Mouse (Mus musculus): ENCODE results near the gene Dctn5.
"Not testable (repeated sequence)": the region's sequence is repeated elsewhere in the genome, so short reads cannot be mapped to it uniquely, and the experiment has no call there.

The Dctn5 gene
- long read RNA-seq, experiment 1, transcript Dctn5-201 (6 exons, 1,532 nt), result major isoform, 27 of 53 reads
- long read RNA-seq, experiment 1, partial matches to known transcripts, result 24 of 53 reads
- long read RNA-seq, experiment 1, other reads (novel, unspliced or antisense), result 2 of 53 reads
- long read RNA-seq, experiment 2, transcript Dctn5-201 (6 exons, 1,532 nt), result major isoform, 31 of 38 reads
- long read RNA-seq, experiment 2, partial matches to known transcripts, result 3 of 38 reads
- long read RNA-seq, experiment 2, other reads (novel, unspliced or antisense), result 3 of 38 reads

- intact Hi-C loops (cut with DNase I), result no loop called here
These were observed at the start of gene Dctn5, which contains the start of gene Palb2 for GRCm38 (mm10) chr7:122132497-122133337. Dctn5 (plus strand) TSS chr7:122133041. Palb2 (minus strand) TSS chr7:122132985.

- intact Hi-C loops (cut with DNase I), result no loop called here
These were observed 45.5 kb upstream of the Dctn5 start for GRCm38 (mm10) chr7:122087195-122087982.

GRCm38 (mm10) chr7:122094564-122095330, 38.1 kb upstream of the Dctn5 start:
- intact Hi-C loops (cut with DNase I), result no loop called here

- intact Hi-C loops (cut with DNase I), result no loop called here
These were observed 34.8 kb upstream of the Dctn5 start for GRCm38 (mm10) chr7:122098009-122098408.

- intact Hi-C loops (cut with DNase I), result no loop called here
These were observed 33.6 kb upstream of the Dctn5 start for GRCm38 (mm10) chr7:122099222-122099621.

- intact Hi-C loops (cut with DNase I), result not testable (repeated sequence)
These were observed 31.7 kb upstream of the Dctn5 start for GRCm38 (mm10) chr7:122101014-122101746.

- intact Hi-C loops (cut with DNase I), result no loop called here
These were observed 31.0 kb upstream of the Dctn5 start, which contains the start of gene Ndufab1 for GRCm38 (mm10) chr7:122101747-122102244. Ndufab1 (minus strand) TSS chr7:122101886.

GRCm38 (mm10) chr7:122108206-122108605, 24.6 kb upstream of the Dctn5 start:
- intact Hi-C loops (cut with DNase I), result no loop called here

GRCm38 (mm10) chr7:122123518-122123917, 9.3 kb upstream of the Dctn5 start:
- intact Hi-C loops (cut with DNase I), result no loop called here

GRCm38 (mm10) chr7:122125636-122126035, 7.2 kb upstream of the Dctn5 start:
- intact Hi-C loops (cut with DNase I), result no loop called here

GRCm38 (mm10) chr7:122126946-122127345, 5.9 kb upstream of the Dctn5 start:
- intact Hi-C loops (cut with DNase I), result no loop called here

- intact Hi-C loops (cut with DNase I), result no loop called here
These were observed 1.0 kb upstream of the Dctn5 start for GRCm38 (mm10) chr7:122131834-122132233.

- intact Hi-C loops (cut with DNase I), result no loop called here
These were observed 441 bp downstream of the Dctn5 start for GRCm38 (mm10) chr7:122133338-122133625.

- intact Hi-C loops (cut with DNase I), result no loop called here
These were observed 2.2 kb downstream of the Dctn5 start for GRCm38 (mm10) chr7:122135070-122135469.

GRCm38 (mm10) chr7:122137071-122137470, 4.2 kb downstream of the Dctn5 start:
- intact Hi-C loops (cut with DNase I), result no loop called here

- intact Hi-C loops (cut with DNase I), result no loop called here
These were observed 5.3 kb downstream of the Dctn5 start for GRCm38 (mm10) chr7:122138190-122138589.

- intact Hi-C loops (cut with DNase I), result no loop called here
These were observed 8.2 kb downstream of the Dctn5 start for GRCm38 (mm10) chr7:122140991-122141390.

GRCm38 (mm10) chr7:122152473-122152872, 19.6 kb downstream of the Dctn5 start:
- intact Hi-C loops (cut with DNase I), result no loop called here

- intact Hi-C loops (cut with DNase I), result no loop called here
These were observed 25.6 kb downstream of the Dctn5 start for GRCm38 (mm10) chr7:122158488-122158887.

Measured in adrenal gland (tissue).